28 mouse cellular contexts compared by ENCODE assay signal in genomic region chr2:20125914-20126313, GRCm38 (mm10).
"Had no signal": no experiment of that assay in that cellular context is flagged by ENCODE, and none has a peak within 500 bp of the region (broad histone marks: within the 10 kb centered on the region; RNA-seq: fewer than 3 reads in every experiment).

No protein-coding gene starts in this region.

- H3K9me3 ChIP-seq: embryonic facial prominence, embryonic 10.5 days; embryonic facial prominence, embryonic 12.5 days; embryonic facial prominence, embryonic 13.5 days; embryonic facial prominence, embryonic 15.5 days; forebrain, embryonic 10.5 days; forebrain, embryonic 13.5 days; forebrain, embryonic 15.5 days; heart, embryonic 10.5 days had no signal

- H3K9ac ChIP-seq: embryonic facial prominence, embryonic 12.5 days; embryonic facial prominence, embryonic 13.5 days; embryonic facial prominence, embryonic 15.5 days; forebrain, embryonic 13.5 days; forebrain, embryonic 15.5 days had no signal

- ATAC-seq: forebrain, embryonic 13.5 days; forebrain, embryonic 14.5 days; forebrain, embryonic 15.5 days had no signal

- H3K27me3 ChIP-seq: embryonic facial prominence, embryonic 12.5 days; embryonic facial prominence, embryonic 13.5 days; embryonic facial prominence, embryonic 15.5 days; forebrain, embryonic 13.5 days; forebrain, embryonic 15.5 days had no signal

- H3K4me3 ChIP-seq: embryonic facial prominence, embryonic 10.5 days; embryonic facial prominence, embryonic 12.5 days; embryonic facial prominence, embryonic 13.5 days; embryonic facial prominence, embryonic 15.5 days; erythroblast, embryonic 14.5 days; forebrain, embryonic 10.5 days; forebrain, embryonic 13.5 days; forebrain, embryonic 15.5 days; gastrocnemius, adult 2 months; heart, adult 2 months; heart, embryonic 10.5 days had no signal

- H3K36me3 ChIP-seq: embryonic facial prominence, embryonic 10.5 days; embryonic facial prominence, embryonic 12.5 days; embryonic facial prominence, embryonic 13.5 days; embryonic facial prominence, embryonic 15.5 days; forebrain, embryonic 10.5 days; forebrain, embryonic 15.5 days; heart, embryonic 10.5 days had no signal

- H3K4me1 ChIP-seq: embryonic facial prominence, embryonic 12.5 days; embryonic facial prominence, embryonic 13.5 days; embryonic facial prominence, embryonic 15.5 days; forebrain, embryonic 13.5 days; forebrain, embryonic 15.5 days had no signal

- H3K4me2 ChIP-seq: embryonic facial prominence, embryonic 12.5 days; embryonic facial prominence, embryonic 13.5 days; embryonic facial prominence, embryonic 15.5 days; forebrain, embryonic 13.5 days; forebrain, embryonic 15.5 days; heart, embryonic 11.5 days had no signal

- H3K27ac ChIP-seq: embryonic facial prominence, embryonic 10.5 days; embryonic facial prominence, embryonic 12.5 days; embryonic facial prominence, embryonic 13.5 days; embryonic facial prominence, embryonic 15.5 days; forebrain, embryonic 10.5 days; forebrain, embryonic 13.5 days; forebrain, embryonic 15.5 days; gastrocnemius, adult 2 months; heart, adult 2 months; heart, embryonic 10.5 days had no signal

- DNase-seq: cerebellum, adult 2 months; cerebellum, adult 8-10 months; cerebellum, adult 9-10 months; cerebellum, adult 9-11 months; cerebellum, postnatal 10 days; cerebellum, postnatal 14 days; cerebellum, postnatal 25 days; cerebellum, postnatal 36 days; embryo, embryonic 11 days; gastrocnemius, adult 2 months; gastrocnemius, postnatal 10 days; gastrocnemius, postnatal 14 days; gastrocnemius, postnatal 25 days; gastrocnemius, postnatal 36 days; heart, adult 11 months; heart, adult 18-20 months; heart, adult 2 months had no signal
